Mouse (Mus musculus): ENCODE results near the gene Tenm2. TPM values are rescaled to one million over a fixed set of nuclear protein-coding genes. Genes with fewer than 3 reads are reported as not detected.
A peak's percentile ranks its signal among the peaks of the same experiment; 100 is the strongest.

Tenm2 gene
- polyA plus RNA-seq, 1 experiment: 0.13 TPM

DNA sequence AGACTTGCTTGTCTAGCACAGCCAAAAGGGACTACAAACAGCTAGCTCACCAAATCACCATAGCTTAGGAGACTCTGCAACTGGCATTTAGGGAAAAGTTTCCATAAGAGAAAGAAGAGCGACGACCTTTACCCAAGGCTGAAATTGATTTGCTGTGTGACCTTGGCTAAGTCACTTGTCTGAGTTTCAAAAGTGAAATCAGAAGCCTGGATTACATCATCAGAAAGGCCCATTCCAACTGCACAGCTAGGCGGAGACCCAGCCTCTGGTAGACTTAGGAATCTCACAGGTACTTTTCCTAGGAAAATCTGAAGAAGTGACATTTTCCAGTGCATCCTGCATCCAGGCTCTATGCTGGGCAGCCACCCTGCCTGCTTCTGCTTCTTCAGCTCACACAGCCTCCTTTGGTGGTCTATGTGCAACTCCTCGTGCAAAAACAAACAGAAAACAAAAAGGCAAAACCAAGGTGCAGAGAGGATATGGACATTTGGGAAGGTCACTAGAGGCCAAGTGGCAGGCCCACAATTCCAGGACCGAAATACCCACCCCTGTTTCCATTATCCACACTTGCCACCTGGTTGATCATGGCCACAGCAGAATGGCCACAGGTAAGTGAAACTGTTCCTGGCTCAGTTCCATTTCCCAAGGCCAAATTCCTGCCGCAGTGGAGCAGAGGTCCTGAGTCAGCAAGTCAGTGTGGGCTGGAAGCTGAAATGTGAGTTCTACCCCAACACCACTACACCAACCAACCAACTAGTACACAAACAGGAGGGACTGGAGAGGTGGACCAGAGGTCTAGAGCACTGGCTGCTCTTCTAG, 1260.9 kb downstream of the Tenm2 start:
- peak overlapping the region; percentile 17; the same call in 1 of the 2 replicates for H3K27ac ChIP-seq (ENCODE audit: insufficient read depth, low read depth, low read length)
- WGBS: 65% methylated on average over 6 of the region's 6 CpGs
- H3K27me3 ChIP-seq (ENCODE audit: control insufficient read depth, insufficient read depth, low read length): peaks cover 2% of the 10 kb centered on the region; the same call in 1 of the 2 replicates
- peaks cover 25% of the 10 kb centered on the region for H3K4me1 ChIP-seq (ENCODE audit: control insufficient read depth, insufficient read depth, insufficient read length, low read length)
- TF ChIP-seq CTCF (IDR thresholded peaks at IDR 0.05; ENCODE audit: extremely low read depth, insufficient read length, insufficient replicate concordance, low read depth, low read length): no peak
- TF ChIP-seq POLR2A (IDR thresholded peaks at IDR 0.05; ENCODE audit: low read depth, low read length): no peak
- H3K36me3 ChIP-seq (ENCODE audit: control insufficient read depth, insufficient read depth, low read length): no peaks in the 10 kb centered on the region
- no peak overlapping the region for H3K4me3 ChIP-seq (ENCODE audit: low read depth, low read length)

DNA sequence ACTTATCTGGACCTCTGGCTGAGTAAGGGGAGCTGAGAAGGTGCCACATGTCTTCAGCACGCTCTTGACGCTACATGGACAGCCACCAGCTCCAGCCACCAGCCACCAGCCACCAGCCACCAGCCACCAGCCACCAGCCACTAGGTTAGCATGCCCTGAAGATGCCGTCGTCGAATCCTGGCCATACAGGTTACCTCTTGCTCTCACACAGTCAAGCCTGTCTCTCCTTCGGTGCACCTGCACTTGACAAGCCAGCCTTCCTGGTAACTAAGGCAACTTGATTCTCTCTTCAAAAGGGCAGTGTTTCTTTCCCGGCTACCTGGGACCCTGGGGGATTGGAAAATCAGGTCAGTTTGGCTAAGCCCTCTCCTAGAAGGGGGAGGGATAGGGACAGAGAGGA, 1262.6 kb downstream of the Tenm2 start:
- TF ChIP-seq POLR2A (IDR thresholded peaks at IDR 0.05; ENCODE audit: low read depth, low read length) (no peak), CTCF (IDR thresholded peaks at IDR 0.05; ENCODE audit: extremely low read depth, insufficient read length, insufficient replicate concordance, low read depth, low read length) (no peak)
- Histone ChIP-seq H3K4me1 (ENCODE audit: control insufficient read depth, insufficient read depth, insufficient read length, low read length) (peaks cover 29% of the 10 kb centered on the region), H3K36me3 (ENCODE audit: control insufficient read depth, insufficient read depth, low read length) (no peaks in the 10 kb centered on the region), H3K27me3 (ENCODE audit: control insufficient read depth, insufficient read depth, low read length) (no peaks in the 10 kb centered on the region), H3K4me3 (ENCODE audit: low read depth, low read length) (no peak overlapping the region), H3K27ac (ENCODE audit: insufficient read depth, low read depth, low read length) (no peak overlapping the region)
- 74% methylated on average over 7 of the region's 7 CpGs for WGBS

DNA sequence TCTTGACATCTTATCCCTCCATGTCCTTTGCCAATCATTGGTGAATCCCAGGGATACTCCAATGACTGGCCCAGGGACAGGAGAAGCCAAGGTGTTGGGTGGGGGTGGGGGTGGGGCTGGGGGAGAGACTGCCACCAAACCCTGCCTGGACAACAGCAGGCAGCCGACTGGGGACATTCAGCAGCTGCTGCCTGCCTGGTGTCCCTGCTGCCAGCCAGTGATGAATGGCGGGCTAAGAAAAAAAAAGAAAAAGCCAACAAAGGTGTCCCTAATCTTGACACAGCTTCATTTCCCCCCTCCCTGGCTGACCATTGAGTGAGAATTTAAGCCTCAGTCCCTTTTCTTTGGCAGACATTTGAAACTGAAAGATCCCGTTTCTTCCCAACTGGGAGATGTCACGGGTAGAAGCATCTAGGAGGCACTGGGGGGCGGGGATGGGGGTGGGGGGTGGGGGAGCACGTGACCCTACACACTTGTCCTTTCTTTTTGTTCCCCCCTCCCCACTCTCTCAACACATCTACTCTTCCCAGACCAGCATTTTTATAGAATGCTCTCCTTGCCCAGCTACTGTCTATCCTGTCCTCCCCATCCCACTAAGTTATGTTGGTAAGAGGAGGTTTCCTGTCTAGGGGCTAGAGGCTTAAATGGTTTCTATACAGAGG, 1263.4 kb downstream of the Tenm2 start:
- H3K4me1 ChIP-seq (ENCODE audit: control insufficient read depth, insufficient read depth, insufficient read length, low read length): peaks cover 29% of the 10 kb centered on the region
- 43% methylated on average over 6 of the region's 6 CpGs for WGBS
- no peaks in the 10 kb centered on the region for H3K36me3 ChIP-seq (ENCODE audit: control insufficient read depth, insufficient read depth, low read length)
- H3K27ac ChIP-seq (ENCODE audit: insufficient read depth, low read depth, low read length): peak overlapping the region; percentile 95
- H3K4me3 ChIP-seq (ENCODE audit: low read depth, low read length): no peak overlapping the region
- no peaks in the 10 kb centered on the region for H3K27me3 ChIP-seq (ENCODE audit: control insufficient read depth, insufficient read depth, low read length)
- TF ChIP-seq POLR2A (IDR thresholded peaks at IDR 0.05; ENCODE audit: low read depth, low read length): no peak
- TF ChIP-seq CTCF (IDR thresholded peaks at IDR 0.05; ENCODE audit: extremely low read depth, insufficient read length, insufficient replicate concordance, low read depth, low read length): no peak

DNA sequence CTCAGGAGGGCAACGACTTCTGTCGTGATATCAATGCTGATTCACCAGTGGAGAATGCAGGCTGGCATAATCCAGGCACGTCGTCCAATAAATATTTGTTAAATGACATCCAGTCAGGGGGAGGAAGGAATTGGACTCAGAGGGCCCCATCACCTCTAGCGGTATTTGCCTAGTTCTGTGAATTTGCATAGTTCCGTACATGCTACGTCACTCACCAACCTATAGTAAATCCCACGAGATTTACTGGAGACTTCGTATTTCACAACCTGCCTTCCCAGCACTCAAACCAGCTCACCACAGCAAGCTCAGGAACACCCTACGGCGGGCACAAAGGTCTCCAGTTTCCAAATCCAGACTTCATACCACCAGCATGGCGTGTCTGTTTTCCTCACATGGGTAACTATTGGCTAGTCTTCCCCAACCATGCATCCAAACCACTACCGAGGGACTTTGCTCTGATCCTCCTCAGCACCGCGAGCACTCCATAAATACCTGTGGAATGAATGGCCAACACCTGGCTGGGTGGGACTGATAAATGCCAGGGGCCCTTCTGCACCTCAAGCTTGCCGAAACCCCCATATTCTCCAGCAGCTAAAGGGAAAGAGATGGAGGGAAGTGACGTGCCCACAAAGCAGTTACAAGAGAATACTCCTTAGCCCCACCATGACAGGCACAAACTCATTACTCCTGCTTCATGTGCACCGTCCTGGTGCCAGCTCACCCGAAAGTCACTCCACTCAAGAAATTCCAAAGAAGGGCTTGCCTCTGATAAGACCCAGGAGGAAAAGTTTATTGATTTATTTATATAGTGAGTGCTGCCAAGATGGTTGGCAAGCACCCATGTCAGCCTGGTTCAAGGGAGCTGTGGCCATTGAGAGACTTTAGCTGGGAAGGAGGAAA, 1264.7 kb downstream of the Tenm2 start:
- H3K27ac ChIP-seq (ENCODE audit: insufficient read depth, low read depth, low read length): peak overlapping the region; percentile 95
- no peak for TF ChIP-seq CTCF (IDR thresholded peaks at IDR 0.05; ENCODE audit: extremely low read depth, insufficient read length, insufficient replicate concordance, low read depth, low read length)
- no peak for TF ChIP-seq POLR2A (IDR thresholded peaks at IDR 0.05; ENCODE audit: low read depth, low read length)
- no peaks in the 10 kb centered on the region for H3K36me3 ChIP-seq (ENCODE audit: control insufficient read depth, insufficient read depth, low read length)
- 22% methylated on average over 19 of the region's 19 CpGs for WGBS
- H3K4me3 ChIP-seq (ENCODE audit: low read depth, low read length): peak overlapping the region; percentile 31
- peaks cover 29% of the 10 kb centered on the region for H3K4me1 ChIP-seq (ENCODE audit: control insufficient read depth, insufficient read depth, insufficient read length, low read length)
- H3K27me3 ChIP-seq (ENCODE audit: control insufficient read depth, insufficient read depth, low read length): no peaks in the 10 kb centered on the region

DNA sequence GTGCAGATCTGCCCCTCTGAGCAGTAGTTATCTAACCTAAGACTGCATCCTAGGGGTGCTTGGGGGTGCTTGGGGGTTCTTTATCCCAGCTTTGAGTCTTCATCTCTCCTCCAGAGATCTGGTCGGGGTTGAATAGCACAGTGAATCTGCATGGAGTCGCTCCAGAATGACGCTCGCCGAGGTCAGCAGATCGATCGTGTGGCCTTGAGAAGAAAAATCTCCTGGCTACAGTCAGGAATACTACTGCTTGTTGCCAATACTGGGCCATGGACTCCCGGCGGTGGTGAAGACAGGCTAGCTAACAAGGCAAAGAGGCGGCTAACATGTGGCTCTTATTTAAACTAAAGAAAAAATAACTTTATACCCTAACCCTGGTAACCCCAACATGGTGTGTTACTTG, 1267.5 kb downstream of the Tenm2 start:
- peaks cover 29% of the 10 kb centered on the region for H3K4me1 ChIP-seq (ENCODE audit: control insufficient read depth, insufficient read depth, insufficient read length, low read length)
- no peaks in the 10 kb centered on the region for H3K27me3 ChIP-seq (ENCODE audit: control insufficient read depth, insufficient read depth, low read length)
- no peak overlapping the region for H3K4me3 ChIP-seq (ENCODE audit: low read depth, low read length)
- WGBS: 90% methylated on average over 10 of the region's 10 CpGs
- H3K36me3 ChIP-seq (ENCODE audit: control insufficient read depth, insufficient read depth, low read length): no peaks in the 10 kb centered on the region
- TF ChIP-seq POLR2A (IDR thresholded peaks at IDR 0.05; ENCODE audit: low read depth, low read length): no peak
- TF ChIP-seq CTCF (IDR thresholded peaks at IDR 0.05; ENCODE audit: extremely low read depth, insufficient read length, insufficient replicate concordance, low read depth, low read length): no peak
- no peak overlapping the region for H3K27ac ChIP-seq (ENCODE audit: insufficient read depth, low read depth, low read length)

DNA sequence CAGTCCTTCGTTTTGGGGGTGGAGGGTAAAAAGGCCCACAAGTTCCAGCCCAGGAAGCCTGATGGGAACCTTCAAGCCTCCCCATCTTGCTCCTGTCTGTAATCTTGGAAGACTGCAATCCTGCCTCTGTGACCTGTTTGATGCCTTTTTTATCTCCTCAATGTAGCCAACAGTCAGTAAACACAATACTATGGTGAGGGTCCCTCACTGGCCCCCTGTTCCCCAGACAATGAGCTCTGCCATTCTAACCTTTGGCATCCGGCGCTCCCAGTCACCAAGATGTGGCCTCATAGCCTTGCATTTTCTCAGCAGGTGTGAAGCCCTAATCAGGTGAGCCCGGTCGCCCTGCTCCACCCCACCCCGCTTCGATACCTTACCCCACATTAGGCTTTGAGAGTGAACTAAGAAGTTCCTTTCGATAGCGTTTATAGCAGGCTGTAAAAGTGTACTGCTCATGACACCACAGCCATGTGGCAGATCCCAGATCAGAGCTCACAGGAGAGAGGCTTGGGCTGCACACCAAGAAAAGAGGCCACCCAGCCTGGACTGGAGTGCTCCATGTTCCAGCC, 1271.7 kb downstream of the Tenm2 start:
- H3K4me1 ChIP-seq (ENCODE audit: control insufficient read depth, insufficient read depth, insufficient read length, low read length): peaks cover 30% of the 10 kb centered on the region
- H3K4me3 ChIP-seq (ENCODE audit: low read depth, low read length): peak overlapping the region; percentile 13; the same call in 1 of the 2 replicates
- no peak for TF ChIP-seq CTCF (IDR thresholded peaks at IDR 0.05; ENCODE audit: extremely low read depth, insufficient read length, insufficient replicate concordance, low read depth, low read length)
- TF ChIP-seq POLR2A (IDR thresholded peaks at IDR 0.05; ENCODE audit: low read depth, low read length): no peak
- WGBS: 27% methylated on average over 9 of the region's 9 CpGs
- no peaks in the 10 kb centered on the region for H3K27me3 ChIP-seq (ENCODE audit: control insufficient read depth, insufficient read depth, low read length)
- no peaks in the 10 kb centered on the region for H3K36me3 ChIP-seq (ENCODE audit: control insufficient read depth, insufficient read depth, low read length)
- H3K27ac ChIP-seq (ENCODE audit: insufficient read depth, low read depth, low read length): peak overlapping the region; percentile 97

Data from small intestine, adult 2 months (tissue).